Mouse (Mus musculus) frontal cortex, adult 2 months (tissue): Measurements from ENCODE around the gene 4930480E11Rik. TPM values are rescaled to one million over a fixed set of nuclear protein-coding genes. Genes with fewer than 3 reads are reported as not detected.
"Not testable (repeated sequence)": the region's sequence is repeated elsewhere in the genome, so short reads cannot be mapped to it uniquely, and the experiment has no call there.

Experiments used
- DNase-seq, 2 experiments: peaks; one replicate each; pipeline ENCODE4 v3.0.0; 2022; ENCODE audit warnings: low spot score in 1 of 2; ENCODE audit errors: extremely low spot score in 1 of 2
- polyA plus RNA-seq: library from polyadenylated mRNA; depleted of rRNA; stranded (reverse); fragments of >200 nt; gene quantifications from 2 replicates; pipeline ENCODE4 v1.2.3, GENCODE M21; 2012; rRNA removed

The 4930480E11Rik gene
- not detected in 2 replicates for polyA plus RNA-seq

GRCm38 (mm10) chrX:78369343-78369742, at the start of gene 4930480E11Rik:
4930480E11Rik (plus strand) TSS chrX:78369643.
- DNase-seq = no peak

- DNase-seq = not testable (repeated sequence)
These were observed 33.9 kb downstream of the 4930480E11Rik start for GRCm38 (mm10) chrX:78403346-78403745.

Other genes starting within 250 kb of the 4930480E11Rik start
- gene Gm5938, start 244.2 kb upstream of the 4930480E11Rik start, polyA plus RNA-seq = not detected in 2 replicates
- gene Obp1b, start 182.9 kb upstream of the 4930480E11Rik start, polyA plus RNA-seq = not detected in 2 replicates
- gene Gm14743, start 123.7 kb upstream of the 4930480E11Rik start, polyA plus RNA-seq = not detected in 2 replicates
- 3.0 and 4.2 TPM in 2 replicates for gene Prrg1, start 214.3 kb downstream of the 4930480E11Rik start, polyA plus RNA-seq